Mouse (Mus musculus): Measurements from ENCODE around the gene 2200002D01Rik.

Gene 2200002D01Rik

GRCm38 (mm10) chr7:29279924-29280323 is 31.7 kb upstream of the 2200002D01Rik start:
- DNase-seq (ENCODE audit: low read depth, low spot score): no peak

- DNase-seq (ENCODE audit: low read depth, low spot score): no peak
Observed at GRCm38 (mm10) chr7:29279261-29279660, 31.0 kb upstream of the 2200002D01Rik start.

- DNase-seq (ENCODE audit: low read depth, low spot score): no peak
Observed at GRCm38 (mm10) chr7:29277510-29277909, 29.2 kb upstream of the 2200002D01Rik start.

- no peak for DNase-seq (ENCODE audit: low read depth, low spot score)
Observed at GRCm38 (mm10) chr7:29276715-29277114, 28.4 kb upstream of the 2200002D01Rik start.

GRCm38 (mm10) chr7:29271687-29272465 is 23.6 kb upstream of the 2200002D01Rik start:
- DNase-seq (ENCODE audit: low read depth, low spot score): no peak

GRCm38 (mm10) chr7:29270445-29270844 is 22.2 kb upstream of the 2200002D01Rik start:
- DNase-seq (ENCODE audit: low read depth, low spot score): no peak

GRCm38 (mm10) chr7:29266931-29267330 is 18.7 kb upstream of the 2200002D01Rik start:
- DNase-seq (ENCODE audit: low read depth, low spot score): no peak

- DNase-seq (ENCODE audit: low read depth, low spot score): no peak
Observed at GRCm38 (mm10) chr7:29265636-29266035, 17.4 kb upstream of the 2200002D01Rik start.

GRCm38 (mm10) chr7:29263831-29264230 is 15.6 kb upstream of the 2200002D01Rik start:
- DNase-seq (ENCODE audit: low read depth, low spot score): no peak

- DNase-seq (ENCODE audit: low read depth, low spot score): no peak
Observed at GRCm38 (mm10) chr7:29262151-29262550, 13.9 kb upstream of the 2200002D01Rik start.

GRCm38 (mm10) chr7:29259781-29260730 is 11.8 kb upstream of the 2200002D01Rik start:
- DNase-seq (ENCODE audit: low read depth, low spot score): no peak

- no peak for DNase-seq (ENCODE audit: low read depth, low spot score)
Observed at GRCm38 (mm10) chr7:29257368-29257767, 9.1 kb upstream of the 2200002D01Rik start.

- no peak for DNase-seq (ENCODE audit: low read depth, low spot score)
Observed at GRCm38 (mm10) chr7:29255875-29256274, 7.6 kb upstream of the 2200002D01Rik start.

GRCm38 (mm10) chr7:29253842-29254241 is 5.6 kb upstream of the 2200002D01Rik start:
- DNase-seq (ENCODE audit: low read depth, low spot score): no peak

- no peak for DNase-seq (ENCODE audit: low read depth, low spot score)
Observed at GRCm38 (mm10) chr7:29251166-29251565, 2.9 kb upstream of the 2200002D01Rik start.

- DNase-seq (ENCODE audit: low read depth, low spot score): peak; percentile 58
Observed at GRCm38 (mm10) chr7:29247706-29248105, 560 bp downstream of the 2200002D01Rik start.

- peak; percentile 94 for DNase-seq (ENCODE audit: low read depth, low spot score)
Observed at GRCm38 (mm10) chr7:29247314-29247700, 959 bp downstream of the 2200002D01Rik start.

GRCm38 (mm10) chr7:29246619-29247313 is 1.5 kb downstream of the 2200002D01Rik start:
- no peak for DNase-seq (ENCODE audit: low read depth, low spot score)

GRCm38 (mm10) chr7:29246015-29246414 is 2.3 kb downstream of the 2200002D01Rik start:
- no peak for DNase-seq (ENCODE audit: low read depth, low spot score)

GRCm38 (mm10) chr7:29244732-29245416 is 3.4 kb downstream of the 2200002D01Rik start:
- peak; percentile 81 for DNase-seq (ENCODE audit: low read depth, low spot score)

Data from ZHBTc4 (cell line).